Mouse (Mus musculus): ENCODE results near the gene Snap91. TPM values are rescaled to one million over a fixed set of nuclear protein-coding genes. Genes with fewer than 3 reads are reported as not detected.
A peak's percentile ranks its signal among the peaks of the same experiment; 100 is the strongest.

Snap91 gene
- polyA plus RNA-seq, 1 experiment from 2014 or later: 8.4 TPM

- no peak for ATAC-seq (ENCODE audit: insufficient number of reproducible peaks, insufficient read depth, low FRiP score, low TSS enrichment)
- Histone ChIP-seq H3K4me3 (no peak overlapping the region), H3K9ac (no peak overlapping the region), H3K36me3 (no peaks in the 10 kb centered on the region), H3K4me2 (replicated peaks) (no peak overlapping the region), H3K27me3 (no peaks in the 10 kb centered on the region), H3K9me3 (no peaks in the 10 kb centered on the region), H3K4me1 (peaks cover 6% of the 10 kb centered on the region), H3K27ac (no peak overlapping the region)
- 95% methylated on average over 8 of the region's 8 CpGs for WGBS
Observed at GRCm38 (mm10) chr9:86738801-86739200, 141.7 kb downstream of the Snap91 start.

DNA sequence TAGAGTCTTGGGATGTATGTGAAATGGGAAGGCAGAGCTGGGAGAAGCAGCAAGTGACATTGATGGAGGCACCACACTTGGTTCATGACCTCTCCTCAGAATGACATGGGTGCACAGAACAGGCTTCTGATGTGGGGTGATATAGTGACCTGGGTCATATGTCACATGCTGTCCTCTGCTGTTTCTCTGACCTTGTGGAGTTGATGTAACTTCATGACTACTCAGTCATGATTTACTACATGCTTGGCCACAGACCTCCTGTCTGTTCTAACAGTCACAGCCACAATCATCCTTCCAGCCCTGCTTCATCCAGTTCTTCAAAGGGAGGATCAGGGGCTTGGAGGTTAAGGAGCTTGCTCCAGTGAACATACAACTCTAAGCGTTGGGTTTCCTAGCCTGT, 142.4 kb downstream of the Snap91 start:
- Histone ChIP-seq H3K9me3 (no peaks in the 10 kb centered on the region), H3K9ac (no peak overlapping the region), H3K4me1 (peaks cover 4% of the 10 kb centered on the region; the same call in 1 of the 2 replicates), H3K27me3 (no peaks in the 10 kb centered on the region), H3K4me2 (replicated peaks) (no peak overlapping the region), H3K36me3 (no peaks in the 10 kb centered on the region), H3K4me3 (no peak overlapping the region), H3K27ac (no peak overlapping the region)
- no peak for ATAC-seq (ENCODE audit: insufficient number of reproducible peaks, insufficient read depth, low FRiP score, low TSS enrichment)
- WGBS: 88% methylated on average over 1 of the region's 1 CpGs

DNA sequence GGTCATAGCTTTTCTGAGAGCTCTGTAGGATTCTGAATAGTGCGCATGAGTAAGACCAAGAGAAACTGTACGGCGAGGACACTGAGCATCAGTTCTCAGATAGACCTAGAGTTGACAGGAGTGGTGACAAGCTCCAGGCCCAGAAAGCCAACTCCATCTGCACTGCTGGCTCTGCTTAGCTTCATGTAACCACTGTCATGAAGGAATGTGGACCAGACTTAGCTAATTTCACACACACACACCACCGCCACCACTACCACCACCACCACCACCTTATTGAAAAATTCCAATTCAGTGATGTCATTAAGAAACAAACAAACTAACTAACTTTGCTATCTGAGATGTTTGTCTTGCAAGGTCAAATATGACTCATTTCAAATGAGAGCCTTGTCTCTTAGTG, 143.5 kb downstream of the Snap91 start:
- no peak overlapping the region for H3K9ac ChIP-seq
- H3K27me3 ChIP-seq: no peaks in the 10 kb centered on the region
- WGBS: 78% methylated on average over 4 of the region's 4 CpGs

GRCm38 (mm10) chr9:86734795-86735194, 145.7 kb downstream of the Snap91 start:
- H3K27ac ChIP-seq: no peak overlapping the region
- no peaks in the 10 kb centered on the region for H3K27me3 ChIP-seq
- ATAC-seq (ENCODE audit: insufficient number of reproducible peaks, insufficient read depth, low FRiP score, low TSS enrichment): no peak
- no peaks in the 10 kb centered on the region for H3K9me3 ChIP-seq
- no peaks in the 10 kb centered on the region for H3K36me3 ChIP-seq
- H3K4me1 ChIP-seq: no peaks in the 10 kb centered on the region
- H3K9ac ChIP-seq: no peak overlapping the region
- H3K4me2 ChIP-seq (replicated peaks): no peak overlapping the region
- 83% methylated on average over 9 of the region's 9 CpGs for WGBS
- no peak overlapping the region for H3K4me3 ChIP-seq

More for the DNA sequence above, 143.5 kb downstream of the Snap91 start:
- no peak overlapping the region for H3K4me2 ChIP-seq (replicated peaks)
- no peaks in the 10 kb centered on the region for H3K4me1 ChIP-seq
- H3K9me3 ChIP-seq: no peaks in the 10 kb centered on the region
- no peak overlapping the region for H3K27ac ChIP-seq
- no peaks in the 10 kb centered on the region for H3K36me3 ChIP-seq
- ATAC-seq (ENCODE audit: insufficient number of reproducible peaks, insufficient read depth, low FRiP score, low TSS enrichment): no peak
- no peak overlapping the region for H3K4me3 ChIP-seq

DNA sequence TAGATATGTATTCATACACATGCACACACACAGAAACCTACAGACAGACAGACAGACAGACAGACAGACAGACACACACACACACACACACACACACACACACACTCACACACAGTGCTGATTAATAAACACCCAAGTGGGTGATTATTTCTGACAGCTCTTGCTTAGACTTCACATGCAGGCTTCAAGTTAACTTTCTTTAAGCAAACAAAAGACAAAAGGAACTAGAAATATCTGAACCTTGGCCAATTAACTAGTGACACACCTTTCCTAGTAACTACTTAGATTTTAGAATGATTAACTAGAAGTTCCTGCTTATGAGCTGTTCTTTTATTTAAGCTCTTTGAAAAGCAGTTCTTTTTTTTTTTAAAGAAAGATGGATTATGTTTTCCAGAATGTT, 146.1 kb downstream of the Snap91 start:
- no peak for ATAC-seq (ENCODE audit: insufficient number of reproducible peaks, insufficient read depth, low FRiP score, low TSS enrichment)
- Histone ChIP-seq H3K27me3 (no peaks in the 10 kb centered on the region), H3K4me1 (no peaks in the 10 kb centered on the region), H3K4me3 (no peak overlapping the region), H3K36me3 (no peaks in the 10 kb centered on the region), H3K4me2 (replicated peaks) (no peak overlapping the region), H3K27ac (no peak overlapping the region), H3K9ac (no peak overlapping the region), H3K9me3 (no peaks in the 10 kb centered on the region)

DNA sequence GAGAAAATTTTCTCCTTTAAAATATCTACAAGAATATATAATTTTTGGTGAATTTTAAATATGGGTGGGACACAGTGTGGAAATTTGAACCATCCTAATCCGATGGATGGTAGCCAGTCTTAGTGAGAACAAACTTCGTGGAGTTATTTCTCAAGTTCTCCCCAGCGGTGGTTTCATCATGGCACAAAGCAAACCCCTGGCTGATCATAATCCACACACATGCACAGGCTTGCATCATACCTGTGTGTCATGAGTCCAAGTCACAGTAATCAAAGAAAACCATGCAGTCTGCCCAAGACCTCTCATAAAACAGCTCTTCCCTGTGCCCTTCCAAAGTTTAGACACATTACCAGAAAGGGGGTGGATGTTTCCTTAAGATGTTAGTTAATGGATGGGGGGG, 150.6 kb downstream of the Snap91 start:
- no peak for ATAC-seq (ENCODE audit: insufficient number of reproducible peaks, insufficient read depth, low FRiP score, low TSS enrichment)
- Histone ChIP-seq H3K4me3 (no peak overlapping the region), H3K9ac (no peak overlapping the region), H3K27me3 (no peaks in the 10 kb centered on the region), H3K9me3 (no peaks in the 10 kb centered on the region), H3K27ac (no peak overlapping the region), H3K36me3 (no peaks in the 10 kb centered on the region), H3K4me1 (no peaks in the 10 kb centered on the region), H3K4me2 (replicated peaks) (no peak overlapping the region)
- 92% methylated on average over 3 of the region's 3 CpGs for WGBS

- no peaks in the 10 kb centered on the region for H3K4me1 ChIP-seq
- H3K9ac ChIP-seq: no peak overlapping the region
- WGBS: 60% methylated on average over 1 of the region's 1 CpGs
- H3K9me3 ChIP-seq: no peaks in the 10 kb centered on the region
- no peak overlapping the region for H3K4me2 ChIP-seq (replicated peaks)
- ATAC-seq (ENCODE audit: insufficient number of reproducible peaks, insufficient read depth, low FRiP score, low TSS enrichment): no peak
- no peaks in the 10 kb centered on the region for H3K27me3 ChIP-seq
- H3K4me3 ChIP-seq: no peak overlapping the region
- no peak overlapping the region for H3K27ac ChIP-seq
- no peaks in the 10 kb centered on the region for H3K36me3 ChIP-seq
Observed at GRCm38 (mm10) chr9:86729084-86729483, 151.4 kb downstream of the Snap91 start.

- no peak overlapping the region for H3K9ac ChIP-seq
- WGBS: 86% methylated on average over 10 of the region's 10 CpGs
- no peak for ATAC-seq (ENCODE audit: insufficient number of reproducible peaks, insufficient read depth, low FRiP score, low TSS enrichment)
- H3K9me3 ChIP-seq: no peaks in the 10 kb centered on the region
- no peak overlapping the region for H3K4me2 ChIP-seq (replicated peaks)
- no peak overlapping the region for H3K27ac ChIP-seq
- no peaks in the 10 kb centered on the region for H3K36me3 ChIP-seq
- H3K4me3 ChIP-seq: no peak overlapping the region
- H3K27me3 ChIP-seq: no peaks in the 10 kb centered on the region
- H3K4me1 ChIP-seq: no peaks in the 10 kb centered on the region
Observed at GRCm38 (mm10) chr9:86728214-86728814, 152.1 kb downstream of the Snap91 start.

- Histone ChIP-seq H3K36me3 (no peaks in the 10 kb centered on the region), H3K9me3 (no peaks in the 10 kb centered on the region), H3K27ac (0 out of 2 replicates have a peak overlapping the region, but pooled peaks have one; percentile 17), H3K27me3 (no peaks in the 10 kb centered on the region), H3K9ac (no peak overlapping the region), H3K4me1 (no peaks in the 10 kb centered on the region), H3K4me3 (no peak overlapping the region), H3K4me2 (replicated peaks) (no peak overlapping the region)
- ATAC-seq (ENCODE audit: insufficient number of reproducible peaks, insufficient read depth, low FRiP score, low TSS enrichment): no peak
- WGBS: 85% methylated on average over 5 of the region's 5 CpGs
Observed at GRCm38 (mm10) chr9:86726381-86726720, 154.1 kb downstream of the Snap91 start.

- 37% methylated on average over 7 of the region's 7 CpGs for WGBS
- Histone ChIP-seq H3K4me1 (no peaks in the 10 kb centered on the region), H3K4me3 (no peak overlapping the region), H3K27me3 (no peaks in the 10 kb centered on the region), H3K4me2 (replicated peaks) (no peak overlapping the region), H3K9me3 (no peaks in the 10 kb centered on the region), H3K27ac (0 out of 2 replicates have a peak overlapping the region, but pooled peaks have one; percentile 17), H3K9ac (no peak overlapping the region), H3K36me3 (no peaks in the 10 kb centered on the region)
- no peak for ATAC-seq (ENCODE audit: insufficient number of reproducible peaks, insufficient read depth, low FRiP score, low TSS enrichment)
Observed at GRCm38 (mm10) chr9:86725604-86726380, 154.7 kb downstream of the Snap91 start.

- 72% methylated on average over 4 of the region's 4 CpGs for WGBS
- no peak overlapping the region for H3K4me3 ChIP-seq
- no peak for ATAC-seq (ENCODE audit: insufficient number of reproducible peaks, insufficient read depth, low FRiP score, low TSS enrichment)
Observed at GRCm38 (mm10) chr9:86725066-86725465, 155.4 kb downstream of the Snap91 start.

DNA sequence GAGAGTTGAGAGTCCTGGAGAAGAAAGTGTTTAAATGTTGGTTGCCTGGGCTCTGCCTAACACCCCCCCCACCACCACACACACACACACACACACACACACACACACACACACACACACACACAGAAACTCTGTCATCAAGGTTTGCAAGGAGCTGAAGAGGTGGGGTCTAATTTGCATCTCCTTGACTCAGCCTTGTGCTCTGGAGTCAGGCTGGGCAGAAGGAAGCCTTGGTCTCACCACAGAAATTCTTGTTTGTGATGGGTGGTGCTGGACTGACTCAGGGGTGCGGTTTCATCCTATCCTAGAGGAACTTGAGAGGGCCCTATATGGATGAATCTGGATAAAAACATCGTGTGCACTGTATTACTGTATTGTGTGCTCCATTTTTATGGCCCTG, 159.7 kb downstream of the Snap91 start:
- no peak overlapping the region for H3K4me2 ChIP-seq (replicated peaks)
- no peaks in the 10 kb centered on the region for H3K9me3 ChIP-seq
- H3K27me3 ChIP-seq: no peaks in the 10 kb centered on the region
- no peak for ATAC-seq (ENCODE audit: insufficient number of reproducible peaks, insufficient read depth, low FRiP score, low TSS enrichment)
- H3K4me1 ChIP-seq: no peaks in the 10 kb centered on the region
- WGBS: 83% methylated on average over 2 of the region's 2 CpGs
- H3K36me3 ChIP-seq: no peaks in the 10 kb centered on the region
- no peak overlapping the region for H3K9ac ChIP-seq
- H3K4me3 ChIP-seq: no peak overlapping the region
- H3K27ac ChIP-seq: no peak overlapping the region

More at GRCm38 (mm10) chr9:86725066-86725465, 155.4 kb downstream of the Snap91 start:
- Histone ChIP-seq H3K36me3 (no peaks in the 10 kb centered on the region), H3K27ac (no peak overlapping the region), H3K4me1 (no peaks in the 10 kb centered on the region), H3K9ac (no peak overlapping the region), H3K4me2 (replicated peaks) (no peak overlapping the region), H3K27me3 (no peaks in the 10 kb centered on the region), H3K9me3 (no peaks in the 10 kb centered on the region)
